Mouse (Mus musculus) heart, postnatal 0 days (tissue): ENCODE results near the gene Plk5.

Experiments
- CTCF ChIP-seq: IDR thresholded peaks from 2 replicates; pipeline ENCODE4 v1.5.1; 2016; ENCODE audit warnings: antibody characterized with exemption, control low read depth, low read depth
- EP300 ChIP-seq: IDR thresholded peaks from 2 replicates; pipeline ENCODE4 v1.6.1; 2016; ENCODE audit warnings: antibody characterized with exemption, low read depth

DNA sequence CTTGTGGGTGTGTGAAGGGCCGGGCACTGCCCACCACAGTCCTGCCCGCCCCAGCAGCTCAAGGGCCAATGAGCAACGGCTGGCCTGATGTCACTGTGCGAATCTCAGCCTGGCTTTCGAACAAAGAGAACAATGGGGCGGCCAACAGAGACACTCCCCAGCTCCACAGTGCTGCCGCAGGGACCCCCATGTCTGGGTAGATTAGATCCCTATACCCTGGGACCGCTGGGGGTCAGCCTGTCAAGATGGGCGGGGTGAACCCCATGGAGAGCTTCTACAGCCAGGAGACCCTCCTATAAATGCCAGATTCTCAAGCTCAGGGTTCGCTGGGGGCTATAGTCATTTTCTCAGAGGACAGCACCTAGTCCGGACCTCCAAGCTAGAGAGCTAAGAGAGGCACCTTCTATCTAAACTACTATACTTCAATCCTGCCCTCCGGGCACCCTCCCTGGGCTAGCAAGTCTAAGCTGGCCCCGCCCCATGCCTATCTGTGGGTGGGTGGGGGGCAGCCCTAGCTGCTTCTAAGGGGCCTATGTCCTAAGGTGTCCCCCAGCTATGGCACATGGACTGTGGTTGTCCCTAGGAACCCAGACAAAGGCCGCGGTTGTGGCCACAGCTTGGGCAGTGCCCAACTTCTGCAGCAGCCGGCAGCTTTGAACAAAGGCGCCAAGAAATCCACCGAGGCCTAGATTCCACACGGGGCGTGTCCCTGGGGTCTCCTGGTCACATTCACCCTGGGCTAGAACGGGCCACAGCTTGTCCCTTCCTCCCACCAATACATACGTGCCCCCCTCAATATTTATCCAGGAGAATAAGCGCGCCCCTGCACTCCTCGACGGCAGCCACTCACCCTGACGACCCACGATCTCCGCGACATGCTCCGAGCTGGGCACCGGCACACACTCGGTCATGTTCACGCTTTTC lies 29.8 kb downstream of the Plk5 start:
- TF ChIP-seq CTCF (no peak), EP300 (no peak)
